Mouse (Mus musculus) brain, adult 2 months (tissue): ENCODE measurements around the gene Cemip.
A peak's percentile ranks its signal among the peaks of the same experiment; 100 is the strongest.
"Not testable (repeated sequence)": the region's sequence is repeated elsewhere in the genome, so short reads cannot be mapped to it uniquely, and the experiment has no call there.

Source experiments
- DNase-seq: peaks from one replicate; pipeline ENCODE4 v3.0.0; 2011; ENCODE audit warnings: low read depth, low spot score

Cemip gene

DNA sequence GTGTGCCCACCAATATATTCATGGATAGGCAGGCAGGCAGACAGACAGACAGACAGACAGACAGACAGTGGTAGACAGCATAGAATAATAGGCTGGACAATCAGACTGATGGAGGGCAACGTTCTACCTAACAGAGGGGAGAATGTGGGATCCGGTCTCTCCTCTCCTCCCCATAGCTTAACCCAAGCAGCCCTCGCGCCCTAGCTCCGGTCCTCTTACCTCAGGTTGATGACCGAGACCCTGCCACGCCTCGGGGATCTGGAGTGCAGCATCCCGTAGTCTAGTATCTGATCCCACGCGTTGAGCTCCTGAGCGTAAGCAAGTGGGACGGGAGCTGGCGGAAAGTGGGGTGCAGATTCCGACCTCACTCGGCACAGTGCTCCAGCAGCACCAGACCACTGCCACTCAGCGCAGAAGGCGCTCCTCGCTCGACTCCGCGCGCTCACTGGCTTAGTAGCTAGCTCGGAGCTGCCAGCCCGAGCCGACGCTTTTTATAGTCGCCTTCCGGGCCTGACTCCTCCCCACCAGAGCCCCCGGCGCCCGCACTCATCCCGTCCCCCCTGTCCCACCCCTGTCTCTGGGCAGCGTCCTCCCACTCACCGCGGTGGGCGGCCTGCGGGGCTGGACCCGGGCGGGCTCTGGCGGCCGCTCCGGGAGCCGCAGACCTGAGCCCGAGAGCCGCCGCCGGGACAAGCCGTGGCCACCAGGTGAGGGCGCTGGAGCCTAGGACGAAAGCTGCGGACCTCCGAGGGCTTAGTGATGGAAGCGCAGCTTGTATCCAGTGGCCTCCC is at the start of gene Cemip:
TSS of gene Cemip (minus strand) at position 464 of the 791 bp plus-strand sequence.
- peak; percentile 92 for DNase-seq

GRCm38 (mm10) chr7:84132704-84133103 is 46.4 kb upstream of the Cemip start:
- DNase-seq, result no peak

DNA sequence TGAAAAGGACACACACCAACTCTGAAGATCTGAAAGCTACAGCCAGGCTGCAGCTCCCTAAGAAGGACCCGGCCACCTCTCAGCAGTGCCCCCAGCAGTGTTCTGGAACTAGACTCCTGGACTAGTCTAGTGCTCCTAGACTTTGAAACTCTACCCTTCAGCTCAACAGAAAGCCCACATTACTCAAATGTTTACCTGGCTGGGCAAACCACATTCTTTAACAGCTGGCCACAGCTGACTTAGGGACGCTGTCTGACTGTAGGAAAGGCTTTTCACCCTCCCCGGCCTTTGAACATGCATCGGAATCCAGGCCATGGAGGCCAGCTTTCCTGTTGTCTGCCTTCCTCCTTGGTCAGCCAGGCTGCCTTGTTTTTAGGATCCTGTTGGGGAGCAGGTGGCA is 45.4 kb upstream of the Cemip start:
- DNase-seq, result no peak

GRCm38 (mm10) chr7:84128661-84129060 is 42.4 kb upstream of the Cemip start:
- peak; percentile 67 for DNase-seq

- DNase-seq, result no peak
Observed at GRCm38 (mm10) chr7:84125730-84126129, 39.4 kb upstream of the Cemip start.

DNA sequence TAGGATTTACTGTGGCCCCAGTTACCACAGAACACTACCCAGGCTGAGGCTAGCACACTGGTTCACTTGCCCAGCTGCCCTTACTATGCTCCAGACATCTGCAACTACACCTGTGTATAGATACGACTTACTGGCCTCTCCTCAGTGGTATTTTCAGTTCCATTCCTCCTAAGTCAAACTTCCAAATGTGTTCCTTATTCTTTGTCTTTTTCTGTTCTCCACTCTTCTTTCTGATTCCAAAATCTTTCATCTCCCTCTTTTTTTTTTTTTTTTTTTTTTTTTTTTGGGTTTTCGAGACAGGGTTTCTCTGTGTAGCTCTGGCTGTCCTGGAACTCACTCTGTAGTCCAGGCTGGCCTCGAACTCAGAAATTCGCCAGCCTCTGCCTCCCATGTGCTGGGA is 37.3 kb upstream of the Cemip start:
- DNase-seq, result not testable (repeated sequence)

- DNase-seq, result no peak
Observed at GRCm38 (mm10) chr7:84121778-84122177, 35.5 kb upstream of the Cemip start.

GRCm38 (mm10) chr7:84120142-84120760 is 33.9 kb upstream of the Cemip start:
- DNase-seq, result no peak

- no peak for DNase-seq
Observed at GRCm38 (mm10) chr7:84119216-84120105, 33.2 kb upstream of the Cemip start.

DNA sequence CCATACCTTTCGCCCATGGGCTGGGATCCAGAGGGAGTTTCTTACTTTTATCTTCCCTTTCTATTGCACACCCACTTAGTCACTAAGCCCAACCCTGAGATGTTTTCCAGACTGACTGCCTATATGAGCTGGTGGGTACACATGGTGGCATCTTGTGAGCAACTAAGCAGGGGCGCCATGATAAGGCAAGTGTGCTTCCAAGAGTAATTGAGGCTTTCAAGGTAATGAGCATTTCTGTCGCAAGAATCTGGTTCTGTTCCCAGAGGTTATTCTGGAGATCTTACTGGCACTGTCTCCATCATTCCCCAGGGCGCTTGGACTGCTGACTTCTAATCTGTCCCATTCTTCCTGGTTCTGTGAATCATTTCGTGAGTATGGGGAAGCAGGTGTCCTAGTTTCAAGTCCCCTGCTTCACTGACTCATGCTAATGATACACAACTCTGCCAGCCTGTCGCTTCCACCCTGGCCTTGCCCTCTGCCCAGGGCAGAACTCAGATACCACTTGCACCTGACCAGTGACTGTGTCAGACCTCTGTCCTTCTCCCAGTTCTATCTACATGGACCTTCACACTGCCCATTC is 31.3 kb upstream of the Cemip start:
- DNase-seq, result peak; percentile 52

DNA sequence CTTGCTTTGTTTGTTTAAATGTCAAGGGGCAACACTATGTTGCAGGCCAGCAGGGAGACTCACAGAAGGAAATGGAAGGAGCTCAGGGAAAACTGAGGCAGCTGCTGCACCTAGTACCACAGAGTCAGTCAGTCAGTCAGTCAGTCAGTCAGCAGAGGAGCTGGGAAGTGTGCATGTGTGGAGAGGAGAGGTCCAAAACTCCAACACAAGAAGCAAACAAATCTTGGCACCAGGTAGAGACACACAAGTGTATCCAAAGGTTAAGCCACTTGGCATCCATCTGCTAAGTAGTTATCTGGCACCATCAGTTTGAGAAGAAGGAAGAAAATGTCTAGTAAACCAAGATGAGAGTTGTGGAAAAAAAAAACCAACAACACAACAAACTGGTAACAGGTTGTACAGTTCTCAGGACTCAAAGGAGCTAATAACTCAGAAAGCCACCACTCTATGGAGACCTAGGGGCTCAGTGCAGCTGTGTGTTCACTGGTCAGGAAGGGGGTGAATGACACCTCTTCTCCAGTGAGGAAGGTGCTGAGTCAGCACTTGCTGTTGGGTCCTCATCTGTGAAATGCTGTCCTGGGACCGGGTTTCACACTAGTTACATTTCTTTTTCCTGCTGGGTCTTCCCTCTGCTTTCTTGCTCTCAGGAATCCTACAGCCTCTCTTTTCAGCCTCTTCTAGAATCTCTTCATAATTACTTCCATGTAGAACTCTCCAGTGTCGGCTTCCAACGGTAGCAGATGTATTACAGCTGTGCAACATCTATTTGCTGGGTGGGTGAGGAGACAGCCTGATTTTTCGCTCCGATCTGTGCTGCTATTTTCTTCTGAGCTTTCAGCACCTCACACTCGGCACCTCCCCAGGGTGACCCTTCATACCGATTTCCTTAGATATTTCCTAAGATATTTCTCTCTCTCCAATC is 30.6 kb upstream of the Cemip start:
- DNase-seq, result no peak

- peak; percentile 50 for DNase-seq
Observed at GRCm38 (mm10) chr7:84115385-84115784, 29.1 kb upstream of the Cemip start.

DNA sequence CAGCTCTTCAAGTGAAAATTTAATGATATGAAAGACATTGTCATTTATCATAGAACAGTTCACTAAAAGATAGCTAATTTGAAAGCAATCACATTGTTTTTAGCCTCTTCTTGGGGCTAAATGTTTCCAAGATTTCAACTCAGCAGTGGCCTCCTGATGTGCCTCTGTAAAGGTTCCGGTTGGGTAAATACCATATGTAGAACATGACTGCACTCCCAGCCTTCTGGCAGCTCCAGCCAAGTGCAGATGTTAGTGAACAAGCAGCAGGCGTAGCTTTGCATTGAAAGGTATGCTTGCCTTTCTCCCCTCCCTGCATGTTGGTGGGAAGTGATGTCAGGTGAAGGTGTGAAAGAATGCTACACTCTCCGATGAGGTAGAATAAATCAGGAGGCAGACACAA is 28.5 kb upstream of the Cemip start:
- DNase-seq, result no peak

DNA sequence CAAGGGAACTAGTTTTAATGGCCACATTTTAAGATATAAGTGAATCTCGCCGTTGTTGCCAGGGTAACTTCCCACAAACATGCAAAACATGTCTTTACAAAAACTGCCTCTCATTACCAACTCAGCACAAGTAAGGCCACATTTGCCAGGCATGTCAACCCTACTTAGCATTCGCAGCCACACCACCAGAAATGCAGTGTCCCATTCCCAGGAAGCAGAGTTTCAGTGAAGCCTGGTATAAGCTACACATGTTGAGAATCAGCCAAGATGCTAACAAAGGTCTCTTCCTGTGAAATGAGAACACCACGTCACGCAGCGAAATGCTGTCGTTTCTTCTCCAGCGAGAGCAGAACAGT is 26.7 kb upstream of the Cemip start:
- DNase-seq, result no peak

DNA sequence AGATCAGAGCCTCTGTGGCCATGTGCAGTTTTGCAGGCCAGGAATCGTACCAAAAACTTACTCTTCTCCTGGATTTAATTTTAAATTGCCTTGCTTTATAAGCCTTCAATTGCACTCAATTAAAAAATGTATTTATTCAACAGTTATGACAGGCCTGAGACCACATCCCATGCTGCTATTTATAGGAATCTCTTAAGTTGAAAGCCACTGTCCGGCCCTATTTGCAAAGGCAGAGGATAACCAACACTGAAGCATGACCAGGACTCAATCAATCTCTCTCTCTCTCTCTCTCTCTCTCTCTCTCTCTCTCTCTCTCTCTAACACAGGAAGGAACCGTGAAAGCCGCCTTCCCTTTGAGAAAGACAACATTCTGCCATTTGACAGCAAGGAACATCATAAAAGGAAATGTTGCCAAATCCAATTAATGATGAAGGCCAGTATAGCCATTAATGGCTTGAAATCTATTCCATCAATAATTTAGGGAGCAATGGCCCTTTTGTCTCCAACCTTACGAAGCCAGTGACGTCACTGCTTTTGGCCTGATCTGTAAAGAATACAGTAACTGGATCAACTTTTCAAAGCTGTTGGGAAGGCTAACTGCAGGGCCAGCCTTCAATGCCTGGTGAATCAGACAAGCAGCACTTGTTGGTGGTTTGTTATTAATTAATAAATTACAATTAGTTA is 26.2 kb upstream of the Cemip start:
- DNase-seq, result no peak

DNA sequence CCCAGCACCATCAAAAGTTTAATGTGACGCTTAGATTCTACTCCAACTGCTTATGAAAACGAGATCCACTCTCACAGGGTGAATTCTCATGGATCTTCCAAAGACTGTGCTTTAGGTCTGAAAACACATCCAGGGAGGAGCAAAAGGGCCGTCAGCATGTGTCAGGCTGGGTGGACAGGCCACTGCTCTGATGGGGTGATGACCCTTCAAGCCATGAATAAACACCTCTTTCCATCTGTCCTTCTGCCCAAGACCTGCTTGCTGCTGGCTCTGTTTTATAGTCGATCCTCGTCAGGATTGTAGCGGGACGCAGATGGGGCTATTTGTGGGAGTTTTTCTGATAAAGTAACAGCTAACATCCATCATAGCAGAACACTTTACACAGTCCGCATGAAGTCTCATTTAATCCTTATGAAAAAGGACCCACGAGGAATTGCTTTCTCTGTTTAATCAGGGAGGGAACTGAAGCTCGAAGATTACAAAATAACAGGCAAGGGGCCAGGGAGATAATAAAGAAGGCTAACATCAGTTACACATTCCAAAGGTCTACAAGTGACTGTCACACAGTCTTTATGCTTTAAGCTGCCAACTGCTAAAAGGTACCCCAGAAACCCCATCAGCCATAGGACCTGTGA is 25.5 kb upstream of the Cemip start:
- DNase-seq, result no peak

GRCm38 (mm10) chr7:84106942-84107341 is 20.6 kb upstream of the Cemip start:
- DNase-seq, result no peak

DNA sequence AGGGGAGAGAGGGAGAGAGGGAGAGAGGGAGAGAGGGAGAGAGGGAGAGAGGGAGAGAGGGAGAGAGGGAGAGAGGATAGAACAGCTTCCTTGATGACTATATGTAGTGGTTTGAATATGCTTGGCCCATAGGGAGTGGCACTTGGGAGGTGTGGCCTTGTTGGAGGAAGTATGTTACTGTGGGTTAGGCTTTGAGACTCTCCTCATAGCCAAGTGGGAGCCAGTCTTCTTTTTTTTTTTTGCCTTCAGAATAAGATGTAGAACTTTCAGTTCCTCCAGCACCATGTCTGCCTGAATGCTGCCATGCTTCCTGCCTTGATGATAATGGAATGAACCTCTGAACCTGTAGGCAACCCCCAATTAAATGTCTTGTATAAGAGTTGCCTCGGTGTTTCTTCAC is 16.3 kb upstream of the Cemip start:
- DNase-seq, result no peak

GRCm38 (mm10) chr7:84100672-84101071 is 14.4 kb upstream of the Cemip start:
- DNase-seq, result no peak

- DNase-seq, result no peak
Observed at GRCm38 (mm10) chr7:84098098-84098497, 11.8 kb upstream of the Cemip start.
